Mouse (Mus musculus): ENCODE data around the gene Snx8. TPM values are rescaled to one million over a fixed set of nuclear protein-coding genes. Genes with fewer than 3 reads are reported as not detected.

Snx8 gene
- polyA plus RNA-seq, 1 experiment from 2014 or later: 17.3 TPM

Small RNA genes lying within 50 kb of the gene (microRNA-seq; reads per million reads assigned to microRNA genes)
- gene Mir7038: not detected

Other genes starting within 250 kb of the Snx8 start
- 39.8 and 40.9 TPM in 2 replicates for gene Mad1l1, start 67.7 kb downstream of the Snx8 start, polyA plus RNA-seq (2015; fragmentation: Nextera tagmentation; extraction: Ambion mirVana)
- gene Nudt1, start 67.6 kb downstream of the Snx8 start, polyA plus RNA-seq (2015; fragmentation: Nextera tagmentation; extraction: Ambion mirVana): 41.7 and 42.2 TPM in 2 replicates
- gene Mrm2, start 57.4 kb downstream of the Snx8 start, polyA plus RNA-seq (2015; fragmentation: Nextera tagmentation; extraction: Ambion mirVana): 17.1 and 19.3 TPM in 2 replicates
- gene Eif3b, start 30.1 kb upstream of the Snx8 start, polyA plus RNA-seq (2015; fragmentation: Nextera tagmentation; extraction: Ambion mirVana): 129 and 141 TPM in 2 replicates
- not detected in 2 replicates for gene Gm4869, start 56.4 kb upstream of the Snx8 start, polyA plus RNA-seq (2015; fragmentation: Nextera tagmentation; extraction: Ambion mirVana)
- 21.1 and 21.7 TPM in 2 replicates for gene Chst12, start 116.3 kb upstream of the Snx8 start, polyA plus RNA-seq (2015; fragmentation: Nextera tagmentation; extraction: Ambion mirVana)
- 0.23 and 0.39 TPM in 2 replicates for gene Grifin, start 175.8 kb upstream of the Snx8 start, polyA plus RNA-seq (2015; fragmentation: Nextera tagmentation; extraction: Ambion mirVana)
- 24.5 and 25.6 TPM in 2 replicates for gene Lfng, start 218.1 kb upstream of the Snx8 start, polyA plus RNA-seq (2015; fragmentation: Nextera tagmentation; extraction: Ambion mirVana)

All from stomach, embryonic 15.5 days (tissue).